ENCODE assay signal across 8 mouse cellular contexts in genomic region chr6:57822648-57823410, GRCm38 (mm10). TPM values are rescaled to one million over a fixed set of nuclear protein-coding genes. Genes with fewer than 3 reads are reported as not detected.
DNase-seq lines count a peak whose midpoint lies in the region; ATAC-seq and TF ChIP-seq lines count a peak whose summit lies in the region.

No protein-coding gene starts in this region.

- peak; percentile 69 for ATAC-seq in forebrain, postnatal 0 days

- no peaks in the 10 kb centered on the region for H3K27me3 ChIP-seq in forebrain, postnatal 0 days (ENCODE audit: insufficient read depth, low read length)
- H3K27me3 ChIP-seq in midbrain, embryonic 10.5 days (ENCODE audit: low read depth, poor library complexity, severe bottlenecking): no peaks in the 10 kb centered on the region

- H3K9ac ChIP-seq in forebrain, postnatal 0 days: no peak overlapping the region

- H3K27ac ChIP-seq in forebrain, postnatal 0 days (ENCODE audit: low read depth, low read length): no peak overlapping the region
- H3K27ac ChIP-seq in midbrain, embryonic 10.5 days (replicated peaks): peak overlapping the region; percentile 69
- H3K27ac ChIP-seq in left cerebral cortex, adult 2 months: no peak overlapping the region

- no peak overlapping the region for H3K4me3 ChIP-seq in forebrain, postnatal 0 days (ENCODE audit: low read depth, low read length)
- H3K4me3 ChIP-seq in midbrain, embryonic 10.5 days: peak overlapping the region; percentile 77
- no peak overlapping the region for H3K4me3 ChIP-seq in left cerebral cortex, adult 2 months

- H3K4me1 ChIP-seq in forebrain, postnatal 0 days (ENCODE audit: insufficient read depth): peaks cover 12% of the 10 kb centered on the region; the same call in 1 of the 2 replicates
- H3K4me1 ChIP-seq in midbrain, embryonic 10.5 days: peaks cover 21% of the 10 kb centered on the region

- no peaks in the 10 kb centered on the region for H3K9me3 ChIP-seq in forebrain, postnatal 0 days (ENCODE audit: low read length)
- no peaks in the 10 kb centered on the region for H3K9me3 ChIP-seq in midbrain, embryonic 10.5 days (replicated peaks)

- 43% methylated on average over 5 of the region's 5 CpGs for WGBS in forebrain, postnatal 0 days
- WGBS in midbrain, embryonic 10.5 days: 70% methylated on average over 5 of the region's 5 CpGs

- no peaks in the 10 kb centered on the region for H3K36me3 ChIP-seq in forebrain, postnatal 0 days (ENCODE audit: insufficient read depth)
- 0 out of 2 replicates have a peak, but pooled peaks cover 6% of the 10 kb centered on the region for H3K36me3 ChIP-seq in midbrain, embryonic 10.5 days

- DNase-seq in CD4-positive helper T cell, adult 2 months (ENCODE audit: low read depth, low spot score): peak; percentile 79
- DNase-seq in NIH3T3 (ENCODE audit: low read depth): peak; percentile 66
- peak; percentile 56 for DNase-seq in forebrain, postnatal 0 days
- DNase-seq in midbrain, embryonic 10.5 days (ENCODE audit: low spot score): peak; percentile 32
- DNase-seq in left cerebral cortex, adult 2 months (ENCODE audit: extremely low spot score in 1 of 2, low spot score in 2 of 2): no peak
- no peak for DNase-seq in kidney, postnatal 36 days
- DNase-seq in thymus, postnatal 36 days: no peak
- DNase-seq in left cerebral cortex, adult 18-20 months (ENCODE audit: low spot score in 2 of 2): no peak

- H3K4me2 ChIP-seq in forebrain, postnatal 0 days (ENCODE audit: low read depth): peak overlapping the region; percentile 67

- no peak for TF ChIP-seq CTCF in forebrain, postnatal 0 days (IDR thresholded peaks at IDR 0.05; ENCODE audit: low read depth)
- TF ChIP-seq CTCF in left cerebral cortex, adult 2 months (IDR thresholded peaks at IDR 0.05): no peak

- intact Hi-C loops in left cerebral cortex, adult 2 months (cut with DNase I): loop anchor here (10.0 kb wide), 2 partner anchors 218 to 288 kb away; partner anchors contain the start of gene Ppm1k

RNA-seq across cellular contexts. Expression of gene Vopp1, which starts 2.1 kb away (rescaled TPM):
- 270 and 331 TPM in 2 replicates for total RNA-seq in forebrain, postnatal 0 days (2014; rRNA removed)
- 166 and 169 TPM in 2 replicates for polyA plus RNA-seq in forebrain, postnatal 0 days (2015; fragmentation: Nextera tagmentation; extraction: Ambion mirVana)
- polyA plus RNA-seq in midbrain, embryonic 10.5 days (2016; fragmentation: Nextera tagmentation; extraction: Ambion mirVana): 61.6 and 72.9 TPM in 2 replicates
- total RNA-seq in left cerebral cortex, adult 2 months (2021): 100 to 1,000 TPM; 123 to 130 TPM
- 100 to 1,000 TPM; 127 to 129 TPM for total RNA-seq in left cerebral cortex, adult 18-20 months (2021)

RNA-seq across cellular contexts. Expression of gene Vmn1r21, which starts 27.3 kb away (rescaled TPM):
- not detected in 2 replicates for total RNA-seq in forebrain, postnatal 0 days (2014; rRNA removed)
- polyA plus RNA-seq in forebrain, postnatal 0 days (2015; fragmentation: Nextera tagmentation; extraction: Ambion mirVana): not detected in 2 replicates
- polyA plus RNA-seq in midbrain, embryonic 10.5 days (2016; fragmentation: Nextera tagmentation; extraction: Ambion mirVana): 0.07 TPM in 1 of 2 replicates, not detected in the other
- total RNA-seq in left cerebral cortex, adult 2 months (2021): not detected
- total RNA-seq in left cerebral cortex, adult 18-20 months (2021): not detected

Comparison
In these comparisons a context has a peak if more than half of its experiments do, and no peak if none do; other contexts are left out.
1. DNase-seq: peak in CD4-positive helper T cell, adult 2 months (single experiment), NIH3T3 (single experiment), forebrain, postnatal 0 days (single experiment) and midbrain, embryonic 10.5 days (single experiment); none in left cerebral cortex, adult 2 months (0 of 2), kidney, postnatal 36 days (0 of 2), thymus, postnatal 36 days (0 of 2) and left cerebral cortex, adult 18-20 months (0 of 2).